Mouse (Mus musculus): ENCODE measurements at regions not wholly inside any gene's neighbourhood (a gene's known extent, or its start where the extent isn't known, plus 50 kb on each side); places are given as distances from the start of the nearest gene placed in this dataset.

GRCm38 (mm10) chr14:76857196-76857773 lies 179.3 kb upstream of the Ccdc122 start:
- TF ChIP-seq CTCF (IDR thresholded peaks at IDR 0.05; ENCODE audit: low read depth): no peak
- TF ChIP-seq EP300 (IDR thresholded peaks at IDR 0.05; ENCODE audit: low read depth): no peak
